Mouse (Mus musculus): ENCODE data around the gene Scfd2.

The Scfd2 gene

GRCm38 (mm10) chr5:74277216-74277615, 254.3 kb downstream of the Scfd2 start:
- ATAC-seq (ENCODE audit: low TSS enrichment), result peak; percentile 81

- no peak for ATAC-seq (ENCODE audit: low TSS enrichment)
Observed at GRCm38 (mm10) chr5:74273313-74273712, 258.2 kb downstream of the Scfd2 start.

- ATAC-seq (ENCODE audit: low TSS enrichment), result no peak
Observed at GRCm38 (mm10) chr5:74267736-74268369, 263.7 kb downstream of the Scfd2 start.

- no peak for ATAC-seq (ENCODE audit: low TSS enrichment)
Observed at GRCm38 (mm10) chr5:74267196-74267595, 264.4 kb downstream of the Scfd2 start.

GRCm38 (mm10) chr5:74266476-74266819, 265.1 kb downstream of the Scfd2 start:
- ATAC-seq (ENCODE audit: low TSS enrichment), result no peak

GRCm38 (mm10) chr5:74265601-74266475, 265.7 kb downstream of the Scfd2 start:
- no peak for ATAC-seq (ENCODE audit: low TSS enrichment)

- ATAC-seq (ENCODE audit: low TSS enrichment), result no peak
Observed at GRCm38 (mm10) chr5:74265151-74265550, 266.4 kb downstream of the Scfd2 start.

- no peak for ATAC-seq (ENCODE audit: low TSS enrichment)
Observed at GRCm38 (mm10) chr5:74264541-74264940, 267.0 kb downstream of the Scfd2 start.

GRCm38 (mm10) chr5:74261016-74261415, 270.5 kb downstream of the Scfd2 start:
- no peak for ATAC-seq (ENCODE audit: low TSS enrichment)

- ATAC-seq (ENCODE audit: low TSS enrichment), result peak; percentile 78
Observed at GRCm38 (mm10) chr5:74260378-74260809, 271.2 kb downstream of the Scfd2 start.

- no peak for ATAC-seq (ENCODE audit: low TSS enrichment)
Observed at GRCm38 (mm10) chr5:74256705-74257104, 274.9 kb downstream of the Scfd2 start.

- ATAC-seq (ENCODE audit: low TSS enrichment), result peak; percentile 47
Observed at GRCm38 (mm10) chr5:74254996-74255395, 276.6 kb downstream of the Scfd2 start.

GRCm38 (mm10) chr5:74253724-74254328, 277.7 kb downstream of the Scfd2 start:
- ATAC-seq (ENCODE audit: low TSS enrichment), result no peak

- peak; percentile 75 for ATAC-seq (ENCODE audit: low TSS enrichment)
Observed at GRCm38 (mm10) chr5:74252672-74253286, 278.8 kb downstream of the Scfd2 start.

- no peak for ATAC-seq (ENCODE audit: low TSS enrichment)
Observed at GRCm38 (mm10) chr5:74250947-74251346, 280.6 kb downstream of the Scfd2 start.

- ATAC-seq (ENCODE audit: low TSS enrichment), result no peak
Observed at GRCm38 (mm10) chr5:74250308-74250707, 281.3 kb downstream of the Scfd2 start.

- no peak for ATAC-seq (ENCODE audit: low TSS enrichment)
Observed at GRCm38 (mm10) chr5:74249794-74250193, 281.8 kb downstream of the Scfd2 start.

GRCm38 (mm10) chr5:74246971-74247370, 284.6 kb downstream of the Scfd2 start:
- ATAC-seq (ENCODE audit: low TSS enrichment), result no peak

GRCm38 (mm10) chr5:74246453-74246852, 285.1 kb downstream of the Scfd2 start:
- no peak for ATAC-seq (ENCODE audit: low TSS enrichment)

GRCm38 (mm10) chr5:74245641-74246145, 285.9 kb downstream of the Scfd2 start:
- no peak for ATAC-seq (ENCODE audit: low TSS enrichment)

GRCm38 (mm10) chr5:74244406-74245019, 287.0 kb downstream of the Scfd2 start:
- no peak for ATAC-seq (ENCODE audit: low TSS enrichment)

GRCm38 (mm10) chr5:74242654-74243053, 288.9 kb downstream of the Scfd2 start:
- ATAC-seq (ENCODE audit: low TSS enrichment), result no peak
